Mouse (Mus musculus) neural tube, embryonic 14.5 days (tissue): Measurements from ENCODE around the gene Cdca5. TPM values are rescaled to one million over a fixed set of nuclear protein-coding genes. Genes with fewer than 3 reads are reported as not detected.
"Not testable (repeated sequence)": the region's sequence is repeated elsewhere in the genome, so short reads cannot be mapped to it uniquely, and the experiment has no call there.

ENCODE experiments used
- ATAC-seq: fragments of 200-750 bp; cut with Nextera tagmentation; 2 replicates; pipeline ENCODE4 v1.8.0; 2017; ENCODE audit warnings: low read depth, mild to moderate bottlenecking, moderate TSS enrichment, moderate library complexity
- H3K27ac ChIP-seq: fragments of 300-500 bp; sonication (generic); 2 replicates; pipeline ENCODE4 v1.5.1; 2014; ENCODE audit warnings: low read depth, mild to moderate bottlenecking, control low read depth, low read length, moderate library complexity, mixed read lengths
- H3K27me3 ChIP-seq: fragments of 300-500 bp; sonication (generic); 2 replicates; pipeline ENCODE4 v1.6.1; 2014; ENCODE audit warnings: low read length; ENCODE audit not compliant: control insufficient read depth, insufficient read depth
- H3K36me3 ChIP-seq: fragments of 300-500 bp; sonication (generic); 2 replicates; pipeline ENCODE4 v1.6.1; 2014; ENCODE audit warnings: low read length, mixed read lengths; ENCODE audit not compliant: control insufficient read depth, insufficient read depth
- H3K4me1 ChIP-seq: fragments of 300-500 bp; sonication (generic); 2 replicates; pipeline ENCODE4 v1.6.1; 2014; ENCODE audit warnings: low read length; ENCODE audit not compliant: control insufficient read depth, insufficient read depth
- H3K4me2 ChIP-seq: fragments of 300-500 bp; sonication (generic); 2 replicates; pipeline ENCODE4 v1.6.1; 2014; ENCODE audit warnings: mild to moderate bottlenecking, low read depth, low read length, control low read depth
- H3K4me3 ChIP-seq: fragments of 300-500 bp; sonication (generic); 2 replicates; pipeline ENCODE4 v1.5.1; 2014; ENCODE audit warnings: low read depth, low read length, control low read depth, mixed read lengths
- H3K9ac ChIP-seq: fragments of 300-500 bp; sonication (generic); replicated peaks from 2 replicates; pipeline ENCODE4 v1.6.1; 2014; ENCODE audit warnings: low read depth, mild to moderate bottlenecking, control low read depth, low read length, mixed read lengths
- H3K9me3 ChIP-seq: fragments of 300-500 bp; sonication (generic); 2 replicates; pipeline ENCODE4 v1.6.1; 2016; ENCODE audit warnings: low read length; ENCODE audit not compliant: control insufficient read depth
- WGBS: fragments of 180-500 bp; shearing (Covaris S2); extraction: QIAGEN DNeasy Blood & Tissue Kit; methylation state at CpG from one replicate; pipeline ENCODE4 v1.1.7; 2014; 5-methylcytosine and 5-hydroxymethylcytosine counted together
- polyA plus RNA-seq: library from polyadenylated mRNA; unstranded; fragments of >200 nt; fragmentation: Nextera tagmentation; extraction: Ambion mirVana; gene quantifications from 2 replicates; pipeline ENCODE4 v1.2.1, GENCODE M21; 2014

Cdca5 gene
- polyA plus RNA-seq: 3.0 and 3.5 TPM in 2 replicates

DNA sequence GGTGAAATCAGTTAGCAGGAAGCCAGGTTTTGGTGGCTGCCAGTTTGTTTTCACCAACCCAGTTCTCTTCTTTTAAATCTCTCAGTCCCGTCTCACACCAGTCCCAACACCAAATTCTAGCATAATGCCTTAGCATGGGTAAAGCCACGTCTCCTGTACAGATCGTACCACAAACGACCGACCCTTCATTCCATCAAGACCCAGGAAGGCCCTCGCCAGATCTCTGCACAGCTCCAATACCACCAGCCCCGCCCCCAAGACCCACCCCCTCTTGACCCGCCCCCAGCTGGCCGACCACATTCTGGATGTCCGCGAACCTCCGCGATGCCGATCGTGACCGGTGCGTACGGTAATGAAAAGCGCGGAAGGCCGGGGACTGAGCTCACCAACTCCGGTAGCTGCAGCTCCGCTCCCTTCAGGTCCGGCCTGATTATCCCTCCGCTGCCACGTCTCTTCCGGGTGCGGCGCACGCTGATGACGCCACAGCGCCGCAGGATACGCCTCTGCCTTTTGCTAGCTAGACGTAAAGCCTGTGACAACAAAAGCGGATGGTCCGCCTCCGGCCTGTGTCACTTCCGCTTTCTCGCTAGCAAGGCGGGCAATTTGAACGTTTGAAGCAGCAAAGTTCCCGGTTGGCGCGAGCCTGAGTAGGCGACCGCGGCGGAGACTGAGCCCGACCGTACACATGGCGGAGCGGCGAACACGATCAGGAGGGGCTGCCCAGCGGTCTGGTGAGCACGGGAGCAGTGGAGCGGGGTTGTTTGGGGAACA is at the start of gene Cdca5, which contains the start of gene Zfpl1:
Gene Cdca5 (plus strand): TSS at position 506 of the 771 bp plus-strand sequence.
Gene Zfpl1 (minus strand): TSS at position 479 of the 771 bp plus-strand sequence.
- peak; percentile 92 for ATAC-seq

GRCm38 (mm10) chr19:6035966-6036585 is 48.7 kb upstream of the Cdca5 start:
- WGBS: 83% methylated on average over 9 of the region's 9 CpGs
- Histone ChIP-seq H3K36me3 (no peaks in the 10 kb centered on the region), H3K4me3 (no peak overlapping the region), H3K4me1 (no peaks in the 10 kb centered on the region), H3K27me3 (no peaks in the 10 kb centered on the region), H3K4me2 (no peak overlapping the region), H3K9me3 (no peaks in the 10 kb centered on the region), H3K9ac (no peak overlapping the region), H3K27ac (no peak overlapping the region)
- ATAC-seq: no peak

More for the DNA sequence above, at the start of gene Cdca5, which contains the start of gene Zfpl1:
- peak within 1 kb of the TSS; percentile 92 for H3K4me2 ChIP-seq
- no peaks in the 10 kb centered on the region for H3K27me3 ChIP-seq
- no peaks in the 10 kb centered on the region for H3K9me3 ChIP-seq
- peak within 1 kb of the TSS; percentile 3; the same call in 1 of the 2 replicates for H3K27ac ChIP-seq
- H3K4me3 ChIP-seq: peak within 1 kb of the TSS; percentile 41
- H3K9ac ChIP-seq: peak within 1 kb of the TSS; percentile 50
- H3K4me1 ChIP-seq: peaks cover 11% of the 10 kb centered on the region
- WGBS: under 1% methylated on average over 58 of the region's 58 CpGs
- peaks cover 17% of the 10 kb centered on the region for H3K36me3 ChIP-seq

GRCm38 (mm10) chr19:6037695-6038094 is 47.1 kb upstream of the Cdca5 start:
- H3K36me3 ChIP-seq: no peaks in the 10 kb centered on the region
- no peaks in the 10 kb centered on the region for H3K27me3 ChIP-seq
- no peak overlapping the region for H3K27ac ChIP-seq
- no peaks in the 10 kb centered on the region for H3K9me3 ChIP-seq
- no peak overlapping the region for H3K9ac ChIP-seq
- no peak overlapping the region for H3K4me2 ChIP-seq
- no peak overlapping the region for H3K4me3 ChIP-seq
- ATAC-seq: no peak
- no peaks in the 10 kb centered on the region for H3K4me1 ChIP-seq

GRCm38 (mm10) chr19:6038326-6038725 is 46.5 kb upstream of the Cdca5 start:
- Histone ChIP-seq H3K4me2 (no peak overlapping the region), H3K27ac (no peak overlapping the region), H3K36me3 (no peaks in the 10 kb centered on the region), H3K9me3 (no peaks in the 10 kb centered on the region), H3K4me1 (no peaks in the 10 kb centered on the region), H3K9ac (no peak overlapping the region), H3K27me3 (no peaks in the 10 kb centered on the region), H3K4me3 (no peak overlapping the region)
- ATAC-seq: no peak
- WGBS: 84% methylated on average over 7 of the region's 7 CpGs

- Histone ChIP-seq H3K9ac (no peak overlapping the region), H3K27me3 (no peaks in the 10 kb centered on the region), H3K4me2 (no peak overlapping the region), H3K27ac (no peak overlapping the region), H3K4me1 (0 out of 2 replicates have a peak, but pooled peaks cover under 1% of the 10 kb centered on the region), H3K36me3 (no peaks in the 10 kb centered on the region), H3K9me3 (no peaks in the 10 kb centered on the region), H3K4me3 (no peak overlapping the region)
- no peak for ATAC-seq
Measured at GRCm38 (mm10) chr19:6040002-6040401, 44.8 kb upstream of the Cdca5 start.

GRCm38 (mm10) chr19:6042293-6042692 is 42.5 kb upstream of the Cdca5 start:
- 76% methylated on average over 9 of the region's 9 CpGs for WGBS
- no peak for ATAC-seq

GRCm38 (mm10) chr19:6044102-6044501 is 40.7 kb upstream of the Cdca5 start:
- peaks cover 18% of the 10 kb centered on the region for H3K4me1 ChIP-seq
- H3K27ac ChIP-seq, H3K9ac ChIP-seq, H3K9me3 ChIP-seq, H3K27me3 ChIP-seq, H3K36me3 ChIP-seq, ATAC-seq, H3K4me3 ChIP-seq, H3K4me2 ChIP-seq: not testable (repeated sequence)
- 75% methylated on average over 4 of the region's 4 CpGs for WGBS

More at GRCm38 (mm10) chr19:6042293-6042692, 42.5 kb upstream of the Cdca5 start:
- Histone ChIP-seq H3K27ac (no peak overlapping the region), H3K4me2 (no peak overlapping the region), H3K27me3 (no peaks in the 10 kb centered on the region), H3K9me3 (no peaks in the 10 kb centered on the region), H3K9ac (no peak overlapping the region), H3K36me3 (no peaks in the 10 kb centered on the region), H3K4me3 (no peak overlapping the region), H3K4me1 (0 out of 2 replicates have a peak, but pooled peaks cover 7% of the 10 kb centered on the region)

DNA sequence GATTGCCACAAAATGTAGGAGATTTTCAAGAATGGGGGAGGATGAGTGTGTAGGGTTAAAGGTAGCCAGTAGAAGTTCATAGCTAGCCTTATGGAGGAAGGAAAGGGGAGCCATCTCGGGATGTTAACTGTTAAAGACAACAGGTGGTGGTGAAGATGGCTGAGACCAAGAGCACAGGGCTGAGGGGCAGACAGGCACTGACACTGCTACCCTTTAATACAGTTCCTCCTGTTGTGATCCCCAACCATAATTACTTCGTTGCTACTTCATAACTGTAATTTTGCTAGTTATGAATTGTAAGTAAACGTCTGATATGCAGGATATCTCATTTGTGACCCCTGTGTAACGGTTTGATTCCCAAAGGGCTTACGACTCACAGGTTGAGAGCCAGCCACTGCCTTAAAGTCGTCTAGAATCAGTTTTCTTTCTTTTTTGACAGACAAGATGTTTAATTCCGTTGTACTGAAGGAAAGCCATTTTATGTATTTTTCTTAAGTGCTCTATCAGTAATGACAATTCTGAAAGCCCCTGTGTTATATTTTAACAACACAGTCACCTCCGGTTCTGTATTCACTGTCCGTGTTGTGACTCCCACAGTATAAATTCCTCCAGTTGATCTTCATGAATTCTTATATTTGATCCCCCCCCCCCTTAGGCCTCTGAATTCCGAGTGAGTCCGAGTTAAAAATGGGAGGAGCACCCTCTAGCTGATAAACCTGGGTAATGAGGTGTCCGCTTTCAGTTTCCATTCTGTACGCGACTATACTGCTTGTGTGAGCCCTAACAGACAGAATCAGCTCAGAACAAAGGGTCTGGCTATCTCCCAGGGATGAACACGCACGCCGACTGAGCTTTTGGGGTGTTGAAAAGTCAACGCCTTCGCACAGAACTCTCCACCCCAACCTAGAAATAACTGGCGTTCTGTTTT is 39.2 kb upstream of the Cdca5 start:
- Histone ChIP-seq H3K9ac (peak overlapping the region; percentile 90), H3K36me3 (peaks cover 24% of the 10 kb centered on the region), H3K27me3 (no peaks in the 10 kb centered on the region), H3K4me1 (peaks cover 18% of the 10 kb centered on the region), H3K9me3 (no peaks in the 10 kb centered on the region), H3K4me2 (peak overlapping the region; percentile 70), H3K27ac (peak overlapping the region; percentile 100), H3K4me3 (peak overlapping the region; percentile 84)
- WGBS: 20% methylated on average over 20 of the region's 20 CpGs
- ATAC-seq: peak; percentile 42
